Mouse (Mus musculus) frontal cortex, postnatal 10 days (tissue): ENCODE measurements around the gene Dnaaf5.

Experiments used
- DNase-seq, 2 experiments: peaks; one replicate each; pipeline ENCODE4 v3.0.0; 2022; ENCODE audit warnings: low spot score in 2 of 2, mixed read lengths in 1 of 2

Gene Dnaaf5

DNA sequence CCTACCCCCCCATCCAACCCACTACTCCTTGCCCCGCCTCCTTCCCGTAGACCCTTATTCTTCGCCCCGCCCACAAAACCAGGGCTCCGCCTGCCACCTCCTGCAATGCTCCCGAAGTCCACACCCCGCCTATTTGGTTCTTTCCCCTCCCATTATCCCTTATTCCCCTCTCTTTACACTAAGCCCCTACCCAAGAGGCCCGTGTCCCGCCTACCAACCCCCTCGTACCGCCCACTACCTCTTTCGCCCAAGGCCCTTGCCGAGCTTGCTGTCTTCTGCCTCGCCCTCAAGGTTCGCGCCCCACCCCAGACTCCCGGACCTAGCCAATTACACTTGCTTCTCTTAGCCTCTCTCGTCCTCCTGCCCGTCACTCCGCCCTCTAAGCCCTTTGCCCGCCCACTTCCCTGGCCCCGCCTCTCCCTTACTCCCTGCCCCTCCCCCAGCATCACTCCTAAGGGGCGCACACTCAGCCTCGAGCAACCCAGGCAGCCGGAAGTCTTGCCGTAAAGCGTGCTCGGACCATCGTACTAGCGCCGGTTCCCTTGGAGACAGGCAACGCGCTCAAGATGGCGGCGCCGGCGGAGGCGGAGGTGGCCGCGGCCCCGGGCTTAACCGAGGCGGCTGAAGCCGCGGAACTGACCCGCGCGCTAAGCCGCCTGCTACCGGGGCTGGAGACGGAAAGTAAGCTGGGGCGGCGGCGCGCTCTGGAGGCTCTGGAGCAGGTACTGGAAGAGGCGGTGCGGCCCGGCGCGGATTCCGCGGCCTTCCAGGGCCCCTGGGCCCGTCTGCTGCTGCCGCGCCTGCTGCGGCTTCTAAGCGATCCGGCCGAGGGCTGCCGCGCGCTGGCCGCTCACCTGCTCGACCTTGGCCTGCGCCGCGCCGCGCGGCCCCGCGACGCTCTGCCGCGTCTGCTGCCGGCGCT, at the start of gene Dnaaf5, which contains the start of gene Prkar1b:
Gene Dnaaf5, plus strand, starts transcription at position 543 of the 922 bp plus-strand sequence.
Gene Prkar1b, minus strand, starts transcription at position 321 of the 922 bp plus-strand sequence.
- peak; percentile 95 to 96 for DNase-seq

- DNase-seq = no peak
Measured at GRCm38 (mm10) chr5:139101783-139102182, 48.2 kb upstream of the Dnaaf5 start.

- DNase-seq = no peak
Measured at GRCm38 (mm10) chr5:139107815-139108214, 42.2 kb upstream of the Dnaaf5 start.

DNA sequence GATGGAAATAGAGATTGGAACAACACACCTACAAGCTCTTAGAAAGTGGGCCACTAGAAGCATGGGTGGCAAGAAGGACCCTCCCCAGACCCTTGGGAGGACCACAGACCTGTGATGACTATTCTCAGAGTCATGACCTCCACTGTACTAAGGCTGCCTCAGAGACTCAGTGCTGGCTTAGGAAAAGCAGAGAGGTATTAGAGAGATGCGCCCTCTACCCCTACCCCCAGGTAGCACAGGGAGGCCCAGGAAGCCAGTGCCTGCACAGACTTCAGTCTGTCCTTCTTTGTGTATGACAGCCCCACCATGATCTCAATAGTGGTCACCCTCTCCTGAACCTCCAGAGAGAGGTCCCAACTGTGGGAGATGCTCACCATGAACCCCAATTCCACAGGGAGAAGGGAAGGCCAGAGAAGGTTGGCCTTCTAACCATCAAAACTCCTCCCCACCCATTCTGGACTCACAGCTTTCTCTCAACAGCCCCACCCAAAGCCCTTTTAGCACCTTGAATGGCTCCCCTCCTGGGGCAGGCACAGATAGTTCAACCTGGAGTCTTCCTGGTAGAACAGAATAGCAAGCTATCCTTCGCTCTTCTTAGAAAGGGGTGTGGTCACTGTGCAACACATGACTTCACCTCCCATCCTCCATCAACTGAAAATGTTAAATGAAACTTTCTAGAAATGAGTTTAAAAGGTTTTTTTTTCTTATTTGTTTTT, 39.7 kb upstream of the Dnaaf5 start:
- no peak for DNase-seq

DNA sequence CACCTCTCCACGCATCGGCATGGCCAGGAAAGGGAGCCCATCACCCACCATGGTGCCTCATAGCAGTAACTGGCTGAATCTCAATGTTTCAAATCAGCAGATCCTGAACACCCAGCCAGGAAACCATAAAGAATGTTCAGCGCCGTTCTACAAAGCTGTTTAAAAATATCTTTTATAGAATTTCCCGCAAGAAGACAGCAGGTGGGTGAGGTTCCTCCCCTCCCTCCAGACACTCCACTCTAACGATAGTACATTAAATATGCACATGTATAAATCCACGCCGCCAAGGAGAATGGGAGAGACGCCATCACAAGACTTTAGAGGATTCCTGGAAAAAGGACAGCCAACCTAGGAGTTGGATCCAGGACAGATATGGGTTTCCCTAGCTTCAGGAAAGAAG, 38.0 kb upstream of the Dnaaf5 start:
- DNase-seq = no peak

- no peak for DNase-seq
Measured at GRCm38 (mm10) chr5:139112418-139112817, 37.6 kb upstream of the Dnaaf5 start.

DNA sequence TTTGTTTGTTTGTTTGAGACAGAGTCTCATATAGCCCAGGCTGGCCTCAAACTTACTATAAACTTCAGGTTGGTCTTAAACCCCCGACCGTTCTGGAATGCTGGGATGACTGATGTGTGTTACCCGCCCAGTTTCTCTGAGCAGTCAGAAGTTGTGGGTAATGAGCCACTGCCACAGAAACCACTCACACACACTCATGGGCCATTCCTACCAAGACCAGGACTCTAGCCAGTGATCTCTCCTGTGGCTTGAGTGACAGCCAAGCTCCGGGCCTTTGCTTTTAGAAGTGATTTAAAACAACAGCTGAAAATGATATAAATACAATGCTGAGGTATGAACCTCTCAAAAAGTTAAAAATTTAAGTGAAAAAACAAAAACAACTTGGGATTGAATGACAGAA, 35.1 kb upstream of the Dnaaf5 start:
- no peak for DNase-seq

DNA sequence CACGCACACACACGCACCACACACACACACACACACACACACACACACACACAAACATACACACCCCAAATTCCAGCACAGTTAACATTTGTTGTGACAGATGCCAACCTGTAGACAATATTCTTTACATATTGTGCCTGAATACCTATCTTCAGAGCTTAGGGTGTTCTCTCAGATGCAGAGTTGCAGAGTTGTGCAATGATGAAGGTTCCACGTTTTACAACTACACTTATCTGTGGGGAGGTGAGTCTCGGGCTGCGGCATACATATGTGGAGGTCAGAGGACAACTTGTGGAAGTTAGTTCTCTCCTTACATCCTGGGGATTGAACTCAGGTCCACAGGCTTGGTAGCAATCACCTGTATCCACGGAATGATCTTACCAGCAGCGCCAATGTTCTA, 34.5 kb upstream of the Dnaaf5 start:
- DNase-seq = no peak

DNA sequence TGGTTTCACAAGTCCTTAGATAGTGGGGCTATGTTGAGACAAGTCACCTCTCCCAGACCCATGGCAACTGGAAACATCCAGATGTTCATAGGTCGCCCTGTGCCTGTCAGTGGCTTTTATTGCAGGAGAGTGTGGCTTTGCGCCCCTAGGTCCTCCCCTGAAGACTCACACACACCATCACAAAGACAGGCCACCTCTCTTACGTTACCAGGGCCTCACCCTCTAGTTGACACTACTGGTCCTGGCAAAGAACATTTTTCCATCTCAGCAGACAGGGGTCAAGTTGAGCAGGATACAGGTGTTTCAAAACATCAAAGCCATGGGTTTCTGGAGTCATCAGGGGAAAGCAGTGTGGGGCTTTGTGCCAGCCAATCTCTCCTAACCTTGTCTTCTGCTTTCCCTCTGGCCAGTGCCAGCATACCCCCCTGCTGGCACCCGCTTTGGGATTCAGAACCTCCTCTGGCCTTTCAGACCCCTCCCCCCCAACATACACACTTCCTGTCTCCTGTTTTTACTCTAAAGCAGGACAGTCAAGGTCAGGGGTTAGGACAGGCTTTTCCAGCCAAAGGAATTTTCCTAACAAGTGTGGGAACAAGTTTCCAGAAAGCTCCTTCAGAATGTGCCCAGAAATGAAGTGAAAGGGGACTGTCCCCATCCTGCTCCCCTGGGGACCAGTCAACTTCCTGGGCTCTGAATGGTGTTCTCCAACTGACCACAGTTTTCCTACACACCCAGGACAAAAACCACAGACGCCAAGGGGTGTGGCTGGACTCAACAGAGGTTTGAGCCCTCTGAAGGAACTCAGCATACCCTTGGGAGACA, 31.7 kb upstream of the Dnaaf5 start:
- DNase-seq = no peak

DNA sequence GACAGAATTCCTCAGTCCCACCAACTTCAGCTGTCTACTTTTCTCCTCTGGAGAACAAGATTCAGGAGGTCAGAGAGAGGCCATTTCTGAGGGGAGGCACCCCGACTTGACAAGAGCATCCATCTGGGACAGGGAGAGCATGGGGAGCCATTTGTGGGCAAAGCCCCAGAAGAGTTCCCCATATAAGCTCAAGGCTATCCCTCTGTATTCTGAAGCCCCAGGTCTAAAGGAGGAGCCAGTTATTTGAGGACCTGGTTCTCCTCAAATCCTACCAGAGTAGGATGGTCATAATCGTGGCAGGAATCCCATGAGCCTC, 31.1 kb upstream of the Dnaaf5 start:
- DNase-seq = no peak

- DNase-seq = no peak
Measured at GRCm38 (mm10) chr5:139125717-139126116, 24.3 kb upstream of the Dnaaf5 start.

DNA sequence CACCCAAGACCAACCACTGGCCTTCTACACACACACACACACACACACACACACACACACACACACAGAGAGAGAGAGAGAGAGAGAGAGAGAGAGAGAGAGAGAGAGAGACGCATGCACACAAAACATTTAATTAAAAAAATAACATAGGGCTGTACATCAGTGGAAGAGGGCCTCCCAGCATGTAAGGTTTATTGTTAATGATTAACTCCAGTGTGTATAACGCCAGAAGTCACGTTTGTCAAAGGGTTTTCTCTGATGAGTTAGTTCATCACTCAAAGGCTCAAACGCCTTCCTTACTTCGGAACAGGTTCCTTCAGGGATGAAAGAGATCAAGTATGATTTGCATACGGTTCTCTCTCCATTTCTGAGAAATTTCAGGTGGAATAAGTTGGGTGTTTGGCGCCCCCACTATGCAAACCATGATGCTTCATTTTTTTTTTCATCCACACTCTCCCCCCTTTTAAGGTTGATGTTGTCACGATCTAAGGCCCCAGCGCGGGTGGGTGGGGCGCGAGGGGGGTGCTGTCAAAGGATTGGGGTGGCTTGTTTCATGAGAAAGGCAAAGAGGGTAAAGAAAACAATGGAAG, 21.5 kb upstream of the Dnaaf5 start:
- no peak for DNase-seq

DNA sequence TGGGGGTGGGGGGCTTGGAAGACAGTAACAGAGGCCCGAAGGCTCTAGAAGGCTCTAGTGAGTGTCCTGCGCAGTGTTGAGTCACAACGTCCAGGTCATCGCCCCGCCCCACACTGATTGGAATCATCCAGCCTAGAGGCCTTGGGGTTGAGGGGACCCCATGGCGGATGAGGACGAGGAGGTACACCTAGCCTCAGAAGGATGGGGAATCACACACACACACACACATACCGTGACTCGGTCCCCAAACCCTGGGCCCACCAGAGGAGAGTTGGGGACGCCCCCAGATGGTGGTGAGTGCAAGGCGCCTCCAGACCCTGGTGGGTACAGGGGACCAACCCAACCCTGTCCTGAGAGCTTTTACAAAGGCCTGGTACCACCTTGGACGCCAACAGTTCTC, 20.9 kb upstream of the Dnaaf5 start:
- peak in 1 of 2 experiments; percentile 39 for DNase-seq

GRCm38 (mm10) chr5:139129572-139130151, 20.4 kb upstream of the Dnaaf5 start:
- DNase-seq = peak in 1 of 2 experiments; percentile 47

DNA sequence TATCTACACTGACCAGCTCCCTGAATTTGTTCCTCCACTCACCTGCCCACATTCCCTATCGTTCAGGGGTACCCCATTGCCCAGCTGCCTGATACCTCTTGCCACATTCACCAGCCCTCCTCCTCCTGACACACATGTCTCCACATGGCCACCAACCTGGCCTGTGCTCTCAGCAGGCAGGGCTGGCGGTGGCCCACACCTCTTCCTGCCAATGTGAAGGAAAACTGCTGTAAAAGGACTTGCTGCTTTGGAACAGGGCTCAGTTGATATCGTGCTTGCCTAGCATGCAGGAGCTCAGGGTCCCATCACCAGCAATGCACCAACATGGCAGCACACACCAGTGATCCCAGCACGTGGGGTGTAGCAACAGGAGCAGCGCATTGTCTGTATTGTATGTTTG, 19.7 kb upstream of the Dnaaf5 start:
- no peak for DNase-seq

GRCm38 (mm10) chr5:139134501-139134900, 15.5 kb upstream of the Dnaaf5 start:
- DNase-seq = no peak

DNA sequence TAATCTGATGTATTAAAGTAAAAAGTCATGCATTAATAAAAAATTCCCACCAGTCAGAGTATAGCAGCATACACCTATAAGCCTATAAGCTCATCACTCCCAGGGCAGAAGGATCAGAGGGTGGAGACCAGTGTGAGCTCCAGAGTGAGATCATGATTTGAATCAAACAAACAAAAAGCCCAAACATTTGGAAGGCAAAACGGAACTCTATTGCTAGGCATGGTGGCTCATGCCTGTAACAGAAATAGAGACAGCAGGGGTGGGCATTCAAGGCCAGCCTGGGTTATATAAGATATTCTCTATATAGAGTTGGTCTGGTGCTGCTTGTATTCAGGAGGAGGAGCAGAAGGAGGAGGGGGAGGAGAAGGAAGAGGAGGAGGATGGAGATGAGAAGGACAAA, 13.7 kb upstream of the Dnaaf5 start:
- DNase-seq = no peak

- DNase-seq = no peak
Measured at GRCm38 (mm10) chr5:139137176-139137575, 12.8 kb upstream of the Dnaaf5 start.

DNA sequence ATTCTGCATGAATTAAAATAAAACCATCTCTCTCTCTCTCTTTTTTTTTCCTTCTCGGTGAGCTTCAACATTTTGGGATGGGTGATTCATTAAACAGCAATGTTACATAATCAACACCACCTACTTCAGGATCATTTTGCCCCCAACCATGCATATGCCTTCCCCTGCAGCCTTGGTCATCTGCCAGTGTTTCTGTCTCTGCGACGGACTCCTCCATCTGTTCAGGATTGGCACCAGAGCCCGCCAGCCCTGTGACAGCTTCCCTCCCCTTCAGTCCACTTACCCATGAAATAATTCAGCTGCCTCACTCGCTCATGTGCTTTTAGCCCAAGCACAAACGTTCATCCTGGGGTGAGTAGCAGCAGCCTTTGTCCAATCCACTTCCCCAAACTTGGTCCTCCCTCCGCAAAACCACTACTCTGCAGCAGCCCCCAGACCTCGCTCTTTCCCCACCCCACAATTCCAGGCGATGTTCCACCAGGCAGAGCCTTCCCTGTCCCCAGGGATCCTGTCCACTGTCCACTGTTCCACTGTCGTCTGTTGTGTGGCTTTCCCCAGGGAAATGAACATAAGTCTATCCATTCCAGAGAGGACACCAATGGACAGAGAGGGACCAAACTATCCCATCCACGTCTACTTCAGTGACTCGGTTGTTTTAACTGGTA, 11.6 kb upstream of the Dnaaf5 start:
- peak; percentile 4 to 50 for DNase-seq

GRCm38 (mm10) chr5:139138926-139139472, 11.0 kb upstream of the Dnaaf5 start:
- no peak for DNase-seq
